Mouse (Mus musculus) testis, adult 2 months (tissue): Measurements from ENCODE around the gene Cidec.

ENCODE experiments used
- CTCF ChIP-seq: fragments of 200-500 bp; IDR thresholded peaks from 2 replicates; pipeline ENCODE4 v1.5.1; 2012; ENCODE audit warnings: low read depth, mild to moderate bottlenecking, inconsistent platforms, low read length, moderate library complexity; ENCODE audit not compliant: control insufficient read depth, insufficient read depth, insufficient replicate concordance
- POLR2A ChIP-seq: fragments of 200-500 bp; IDR thresholded peaks from 2 replicates; pipeline ENCODE4 v1.6.1; 2012; ENCODE audit warnings: low read depth, mild to moderate bottlenecking, inconsistent platforms, low read length, moderate library complexity; ENCODE audit not compliant: control insufficient read depth

GRCm38 (mm10) chr6:113443091-113443490 lies 7.5 kb upstream of the Cidec start:
- TF ChIP-seq POLR2A = no peak
- TF ChIP-seq CTCF = peak; percentile 15; the same call in 1 of the 2 replicates
